Mouse (Mus musculus): Measurements from ENCODE around the gene B9d1.

GRCm38 (mm10) chr11:61518871-61519270 lies 13.9 kb downstream of the B9d1 start:
- no peak for TF ChIP-seq EP300 (IDR thresholded peaks at IDR 0.05; ENCODE audit: low read depth)
- TF ChIP-seq CTCF (IDR thresholded peaks at IDR 0.05; ENCODE audit: low read depth): no peak
